Mouse (Mus musculus) embryonic facial prominence, embryonic 14.5 days (tissue): ENCODE measurements around the gene Dmrt1. TPM values are rescaled to one million over a fixed set of nuclear protein-coding genes. Genes with fewer than 3 reads are reported as not detected.
A peak's percentile ranks its signal among the peaks of the same experiment; 100 is the strongest.

Experiments
- ATAC-seq: fragments of 200-750 bp; cut with Nextera tagmentation; 2 replicates; pipeline ENCODE4 v1.8.0; 2017; ENCODE audit warnings: low read depth, moderate number of reproducible peaks, moderate TSS enrichment
- DNase-seq: peaks from one replicate; pipeline ENCODE4 v3.0.0-alpha.2; 2015; ENCODE audit warnings: low spot score
- H3K27ac ChIP-seq: fragments of 300-500 bp; sonication (generic); replicated peaks from 2 replicates; pipeline ENCODE4 v1.5.1; 2014; ENCODE audit warnings: low read depth, mild to moderate bottlenecking, low read length, moderate library complexity
- H3K27me3 ChIP-seq: fragments of 300-500 bp; sonication (generic); replicated peaks from 2 replicates; pipeline ENCODE4 v1.6.1; 2014; ENCODE audit warnings: low read length; ENCODE audit not compliant: control insufficient read depth, insufficient read depth
- H3K36me3 ChIP-seq: fragments of 300-500 bp; sonication (generic); 2 replicates; pipeline ENCODE4 v1.6.1; 2014; ENCODE audit warnings: low read length, mixed read lengths; ENCODE audit not compliant: control insufficient read depth, insufficient read depth
- H3K4me1 ChIP-seq: fragments of 300-500 bp; sonication (generic); 2 replicates; pipeline ENCODE4 v1.6.1; 2014; ENCODE audit warnings: antibody characterized with exemption, low read length; ENCODE audit not compliant: control insufficient read depth, insufficient read depth
- H3K4me2 ChIP-seq: fragments of 300-500 bp; sonication (generic); 2 replicates; pipeline ENCODE4 v1.6.1; 2014; ENCODE audit warnings: low read depth, mild to moderate bottlenecking, low read length, moderate library complexity, mixed read lengths
- H3K4me3 ChIP-seq: fragments of 300-500 bp; sonication (generic); 2 replicates; pipeline ENCODE4 v1.5.1; 2014; ENCODE audit warnings: low read depth, mild to moderate bottlenecking, low read length
- H3K9ac ChIP-seq: fragments of 300-500 bp; sonication (generic); 2 replicates; pipeline ENCODE4 v1.6.1; 2014; ENCODE audit warnings: low read depth, mild to moderate bottlenecking, low read length, moderate library complexity, mixed read lengths
- H3K9me3 ChIP-seq: fragments of 300-500 bp; sonication (generic); 2 replicates; pipeline ENCODE4 v1.6.1; 2016; ENCODE audit warnings: low read length; ENCODE audit not compliant: control insufficient read depth
- WGBS: fragments of 180-500 bp; shearing (Covaris S2); extraction: QIAGEN DNeasy Blood & Tissue Kit; methylation state at CpG from one replicate; pipeline ENCODE4 v1.1.7; 2014; 5-methylcytosine and 5-hydroxymethylcytosine counted together
- polyA plus RNA-seq: library from polyadenylated mRNA; unstranded; fragments of >200 nt; fragmentation: Nextera tagmentation; extraction: Ambion mirVana; gene quantifications from 2 replicates; pipeline ENCODE4 v1.2.1, GENCODE M21; 2014

Gene Dmrt1
- polyA plus RNA-seq, 1 experiment from 2014 or later = 0.29 TPM

GRCm38 (mm10) chr19:25610015-25610410 is 104.6 kb downstream of the Dmrt1 start, which contains the start of gene Dmrt3:
TSS of gene Dmrt3 (plus strand) at chr19:25610301.
- H3K9me3 ChIP-seq = no peaks in the 10 kb centered on the region
- H3K4me2 ChIP-seq = peak within 1 kb of the TSS; percentile 57
- under 1% methylated on average over 21 of the region's 29 CpGs for WGBS
- H3K4me1 ChIP-seq = peaks cover 10% of the 10 kb centered on the region
- ATAC-seq (peak; percentile 77), DNase-seq (peak; percentile 45)
- H3K27me3 ChIP-seq = peaks cover 99% of the 10 kb centered on the region
- H3K27ac ChIP-seq = peak within 1 kb of the TSS; percentile 28; the same call in 1 of the 2 replicates
- H3K9ac ChIP-seq = peak within 1 kb of the TSS; percentile 62
- no peaks in the 10 kb centered on the region for H3K36me3 ChIP-seq
- H3K4me3 ChIP-seq = peak within 1 kb of the TSS; percentile 41

- Histone ChIP-seq H3K4me3 (peak overlapping the region; percentile 41), H3K36me3 (no peaks in the 10 kb centered on the region), H3K27me3 (peaks cover 99% of the 10 kb centered on the region), H3K9ac (peak overlapping the region; percentile 62), H3K9me3 (no peaks in the 10 kb centered on the region), H3K4me1 (peaks cover 10% of the 10 kb centered on the region), H3K27ac (peak overlapping the region; percentile 28; the same call in 1 of the 2 replicates), H3K4me2 (peak overlapping the region; percentile 57)
- WGBS = 1% methylated on average over 15 of the region's 71 CpGs
- DNase-seq = peak; percentile 61
- ATAC-seq = peak; percentile 69
Observed at GRCm38 (mm10) chr19:25610411-25611111, 105.1 kb downstream of the Dmrt1 start.

GRCm38 (mm10) chr19:25611116-25611515 is 105.7 kb downstream of the Dmrt1 start:
- H3K4me3 ChIP-seq = peak overlapping the region; percentile 41
- peaks cover 99% of the 10 kb centered on the region for H3K27me3 ChIP-seq
- DNase-seq (no peak), ATAC-seq (no peak)
- peak overlapping the region; percentile 62 for H3K9ac ChIP-seq
- H3K4me2 ChIP-seq = peak overlapping the region; percentile 57
- H3K4me1 ChIP-seq = peaks cover 10% of the 10 kb centered on the region
- peak overlapping the region; percentile 28; the same call in 1 of the 2 replicates for H3K27ac ChIP-seq
- H3K36me3 ChIP-seq = no peaks in the 10 kb centered on the region
- no peaks in the 10 kb centered on the region for H3K9me3 ChIP-seq
- WGBS = 0% methylated on average over 32 of the region's 42 CpGs

- Histone ChIP-seq H3K9ac (peak overlapping the region; percentile 62; the same call in 1 of the 2 replicates), H3K4me1 (peaks cover 10% of the 10 kb centered on the region), H3K4me2 (0 out of 2 replicates have a peak overlapping the region, but pooled peaks have one; percentile 4), H3K27ac (no peak overlapping the region), H3K9me3 (no peaks in the 10 kb centered on the region), H3K27me3 (peaks cover 99% of the 10 kb centered on the region), H3K36me3 (no peaks in the 10 kb centered on the region), H3K4me3 (peak overlapping the region; percentile 41)
- WGBS = 9% methylated on average over 16 of the region's 16 CpGs
- DNase-seq = no peak
- ATAC-seq = no peak
Observed at GRCm38 (mm10) chr19:25611876-25612805, 106.7 kb downstream of the Dmrt1 start.

- Histone ChIP-seq H3K27ac (no peak overlapping the region), H3K36me3 (no peaks in the 10 kb centered on the region), H3K4me1 (peaks cover 10% of the 10 kb centered on the region), H3K9ac (no peak overlapping the region), H3K9me3 (no peaks in the 10 kb centered on the region), H3K4me3 (0 out of 2 replicates have a peak overlapping the region, but pooled peaks have one; percentile 4), H3K27me3 (peaks cover 99% of the 10 kb centered on the region), H3K4me2 (0 out of 2 replicates have a peak overlapping the region, but pooled peaks have one; percentile 4)
- 5% methylated on average over 6 of the region's 6 CpGs for WGBS
- DNase-seq = no peak
- no peak for ATAC-seq
Observed at GRCm38 (mm10) chr19:25612806-25613295, 107.4 kb downstream of the Dmrt1 start.

- H3K4me2 ChIP-seq = no peak overlapping the region
- peaks cover 10% of the 10 kb centered on the region for H3K4me1 ChIP-seq
- WGBS = 7% methylated on average over 13 of the region's 13 CpGs
- no peak overlapping the region for H3K9ac ChIP-seq
- H3K36me3 ChIP-seq = no peaks in the 10 kb centered on the region
- ATAC-seq = no peak
- no peak overlapping the region for H3K27ac ChIP-seq
- H3K4me3 ChIP-seq = no peak overlapping the region
- no peak for DNase-seq
- H3K27me3 ChIP-seq = peaks cover 99% of the 10 kb centered on the region
- H3K9me3 ChIP-seq = no peaks in the 10 kb centered on the region
Observed at GRCm38 (mm10) chr19:25613476-25614300, 108.3 kb downstream of the Dmrt1 start.

- H3K4me1 ChIP-seq = peaks cover under 1% of the 10 kb centered on the region; the same call in 1 of the 2 replicates
- no peak overlapping the region for H3K4me2 ChIP-seq
- no peak overlapping the region for H3K27ac ChIP-seq
- H3K4me3 ChIP-seq = no peak overlapping the region
- H3K9ac ChIP-seq = no peak overlapping the region
- no peaks in the 10 kb centered on the region for H3K9me3 ChIP-seq
- ATAC-seq (no peak), DNase-seq (no peak)
- 18% methylated on average over 6 of the region's 6 CpGs for WGBS
- peaks cover 100% of the 10 kb centered on the region for H3K27me3 ChIP-seq
- no peaks in the 10 kb centered on the region for H3K36me3 ChIP-seq
Observed at GRCm38 (mm10) chr19:25615889-25616288, 110.5 kb downstream of the Dmrt1 start.
